Mouse (Mus musculus): ENCODE data around the gene Cdc42ep4.

Cdc42ep4 gene

DNA sequence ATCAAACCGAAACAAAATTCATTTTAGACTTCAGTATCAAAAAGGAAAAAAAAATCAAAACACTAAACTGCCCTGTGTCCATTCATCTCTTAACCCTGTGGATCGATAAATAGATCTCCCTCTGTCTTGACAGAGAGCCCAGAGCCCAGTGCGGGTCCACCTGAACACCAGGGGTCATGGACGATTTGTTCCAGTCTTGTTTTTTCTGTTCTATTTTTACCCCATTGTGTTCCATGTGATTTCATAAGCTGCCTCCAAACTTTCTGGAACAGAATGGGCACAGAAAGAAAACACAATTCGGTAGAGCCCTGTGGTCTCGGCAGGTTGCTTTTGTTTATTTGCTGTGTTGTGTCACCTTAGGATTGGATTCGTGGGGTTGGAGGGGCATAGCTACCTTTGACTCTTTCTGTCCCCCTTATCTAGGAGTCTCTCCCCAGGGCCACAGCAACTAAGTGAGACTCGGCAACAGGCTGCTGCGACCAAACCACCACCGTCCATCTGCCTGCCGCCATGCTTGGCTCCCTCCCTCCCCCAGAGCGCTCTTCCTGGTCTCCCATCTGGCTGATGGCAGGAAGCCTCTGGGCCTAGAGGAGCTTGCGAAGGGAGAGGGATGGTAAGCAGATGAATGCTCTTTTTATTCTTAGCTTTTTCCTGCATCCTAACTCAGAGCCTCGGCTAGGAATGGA is 29.1 kb downstream of the Cdc42ep4 start:
- no peak for DNase-seq (ENCODE audit: low spot score)

DNA sequence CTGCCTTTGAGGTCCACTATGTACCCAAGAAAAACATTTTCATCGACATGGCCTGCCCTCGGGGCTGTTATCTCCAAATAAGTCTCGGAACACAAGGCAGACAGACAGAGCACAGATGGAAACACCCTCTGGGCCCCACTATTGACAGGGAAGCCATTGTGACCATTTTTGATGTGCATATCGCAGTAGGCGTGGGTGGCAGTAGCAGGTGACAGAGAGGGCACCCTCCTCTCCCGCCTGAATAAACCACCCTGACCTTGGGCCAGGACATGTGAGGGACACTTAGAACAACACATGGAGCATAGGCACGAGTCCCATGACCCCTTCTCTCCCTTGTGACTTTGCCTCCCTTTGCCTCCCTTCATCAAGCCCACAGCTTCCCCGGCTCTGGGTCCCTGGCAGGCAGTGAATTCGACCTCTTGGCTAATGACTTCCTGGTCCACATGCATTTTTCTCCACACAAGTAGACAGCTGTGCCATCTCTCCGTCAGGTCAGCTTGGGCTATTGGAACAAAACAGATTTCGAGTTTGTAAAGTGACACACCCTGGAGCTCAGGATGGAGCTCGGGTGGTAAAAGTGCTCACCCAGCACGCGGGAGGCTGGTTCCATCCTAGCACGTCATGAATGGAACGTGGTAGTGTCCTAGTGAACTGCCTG is 33.8 kb downstream of the Cdc42ep4 start:
- DNase-seq (ENCODE audit: low spot score) = no peak

DNA sequence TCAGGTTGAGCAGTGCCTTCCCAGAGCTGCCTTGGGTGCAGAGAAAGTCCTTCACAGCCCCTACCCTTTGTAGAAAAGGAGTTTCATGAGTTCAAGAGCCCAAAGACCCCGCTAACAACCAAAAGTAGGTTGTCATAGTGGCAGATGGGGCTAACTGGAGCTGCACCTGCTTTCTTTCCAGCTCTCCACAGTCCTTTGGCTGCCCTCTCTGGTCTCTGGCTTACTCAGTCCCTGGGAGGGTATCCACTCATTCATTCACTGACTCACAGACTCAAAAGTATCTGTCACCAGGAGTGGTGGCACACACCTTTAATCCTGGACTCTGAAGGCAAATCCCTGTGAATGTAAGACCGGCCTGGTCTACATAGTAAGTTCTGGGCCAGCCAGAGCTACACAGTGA is 35.5 kb downstream of the Cdc42ep4 start:
- DNase-seq (ENCODE audit: low spot score) = no peak

DNA sequence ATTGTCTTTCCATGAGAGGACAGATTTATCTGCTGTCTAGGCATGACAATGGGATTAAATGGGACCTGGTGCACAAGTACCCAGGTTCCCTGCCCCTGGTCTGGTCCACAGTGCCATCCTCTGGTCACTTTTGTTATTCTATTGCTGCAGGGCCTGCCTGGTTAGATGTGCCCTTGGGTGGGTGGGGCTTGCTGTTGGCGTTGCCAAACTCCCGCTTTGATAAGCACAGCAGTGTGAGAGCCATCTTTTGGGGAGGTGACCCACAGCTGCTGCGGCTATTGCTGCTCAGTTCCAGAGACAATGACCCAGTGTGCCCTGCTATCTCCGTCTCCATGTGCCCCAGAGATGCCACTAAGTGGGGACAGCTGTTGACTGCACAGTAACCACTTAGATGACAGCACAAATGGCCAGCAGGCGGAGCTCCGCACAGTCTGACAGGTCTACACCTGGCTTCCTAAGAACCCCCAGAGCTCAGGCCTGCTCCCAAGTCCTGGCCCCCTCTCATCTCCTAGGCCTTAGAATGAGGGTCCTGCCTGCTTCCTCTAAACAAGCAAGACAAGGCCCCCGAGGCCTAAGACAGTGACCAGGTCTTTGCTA is 36.5 kb downstream of the Cdc42ep4 start:
- DNase-seq (ENCODE audit: low spot score) = no peak

DNA sequence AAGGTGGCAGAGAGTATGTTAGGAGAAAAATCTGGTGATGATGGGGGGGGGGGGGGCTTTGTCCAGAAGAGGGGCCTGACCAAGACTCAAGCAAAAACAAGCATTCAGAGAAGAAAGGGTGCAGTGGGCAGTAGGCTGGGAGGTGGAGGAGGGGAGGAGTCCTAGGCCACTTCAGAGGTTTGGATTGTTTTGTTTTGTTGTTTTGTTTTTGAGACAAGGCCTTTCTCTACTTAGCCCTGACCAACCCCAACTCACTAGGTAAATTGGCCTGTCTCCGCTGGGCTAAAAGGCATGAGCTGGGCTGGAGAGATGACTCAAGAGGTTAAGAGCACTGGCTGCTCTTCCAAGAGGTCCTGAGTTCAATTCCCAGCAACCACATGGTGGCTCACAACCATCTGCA is 40.6 kb downstream of the Cdc42ep4 start:
- no peak for DNase-seq (ENCODE audit: low spot score)

DNA sequence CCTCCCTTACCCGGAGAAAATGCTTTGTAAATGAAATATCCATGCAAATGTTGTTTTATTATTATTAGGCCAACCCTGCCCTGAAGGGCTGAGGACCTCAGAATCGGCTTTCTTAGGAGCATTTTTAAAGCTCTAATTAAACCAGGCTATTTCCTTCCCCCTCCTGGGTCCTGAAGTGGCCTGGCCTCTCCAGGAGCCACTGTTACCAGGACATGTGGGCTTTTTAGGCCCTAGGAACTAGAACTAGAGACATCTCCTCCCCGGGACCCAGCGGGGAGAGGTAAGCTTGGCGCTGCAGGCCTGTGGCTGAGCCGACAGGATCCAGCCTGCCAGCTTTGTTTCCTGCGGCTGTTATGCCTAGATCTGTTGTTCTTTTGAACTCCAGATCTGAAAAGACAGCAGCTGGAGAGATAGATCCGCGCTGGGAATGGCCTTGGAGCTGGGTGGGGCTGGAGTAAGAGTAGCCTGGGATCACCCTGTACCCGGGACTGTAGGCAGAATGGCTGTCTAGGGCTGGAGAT is 41.4 kb downstream of the Cdc42ep4 start:
- no peak for DNase-seq (ENCODE audit: low spot score)

DNA sequence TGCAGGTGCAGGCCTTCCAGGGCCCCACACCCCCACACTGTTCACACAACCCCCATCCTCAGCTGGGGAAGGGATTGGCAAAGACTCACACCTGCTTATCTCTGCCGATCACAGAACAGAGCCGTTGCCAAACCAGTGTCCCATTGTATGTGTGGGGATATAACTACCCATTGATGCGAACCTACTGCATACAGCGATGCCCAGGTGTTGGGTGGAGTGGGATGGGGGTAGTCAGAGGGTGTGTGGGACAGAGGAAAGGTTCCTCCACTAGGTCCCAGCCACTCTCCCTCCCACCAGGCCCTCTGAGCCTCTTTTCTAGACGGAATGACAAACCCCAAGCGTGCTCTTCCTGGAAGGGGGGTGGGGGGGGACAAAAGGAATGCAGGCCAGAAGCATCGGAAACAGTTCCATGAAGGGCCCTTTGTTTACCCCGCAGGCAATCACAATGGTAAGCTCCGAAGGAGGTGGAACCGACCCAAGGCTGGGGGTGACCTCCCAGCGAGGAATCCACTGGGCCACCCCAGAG is 41.9 kb downstream of the Cdc42ep4 start, which contains the start of gene Cpsf4l:
Cpsf4l (minus strand) TSS at position 287 of the 526 bp plus-strand sequence.
- no peak for DNase-seq (ENCODE audit: low spot score)

DNA sequence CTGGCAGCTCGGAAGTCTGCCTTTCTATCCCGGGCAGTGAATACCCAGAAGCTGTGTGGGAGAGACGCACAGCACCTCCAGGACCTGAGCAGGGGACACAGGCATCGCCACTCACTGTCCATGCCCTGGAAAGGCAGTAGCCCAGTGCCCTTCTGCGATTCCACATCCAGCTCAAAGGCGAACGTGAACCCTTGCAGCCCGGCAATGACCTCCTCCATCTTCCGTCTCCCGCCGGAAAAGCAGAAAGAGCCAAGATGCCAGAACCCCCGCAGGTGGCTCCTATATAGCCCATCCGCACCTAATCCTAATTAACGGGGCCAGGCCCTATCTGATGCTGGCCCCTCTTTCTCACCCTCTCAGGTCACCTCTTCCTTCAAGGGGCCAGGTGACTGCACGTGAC is 42.4 kb downstream of the Cdc42ep4 start:
- no peak for DNase-seq (ENCODE audit: low spot score)

DNA sequence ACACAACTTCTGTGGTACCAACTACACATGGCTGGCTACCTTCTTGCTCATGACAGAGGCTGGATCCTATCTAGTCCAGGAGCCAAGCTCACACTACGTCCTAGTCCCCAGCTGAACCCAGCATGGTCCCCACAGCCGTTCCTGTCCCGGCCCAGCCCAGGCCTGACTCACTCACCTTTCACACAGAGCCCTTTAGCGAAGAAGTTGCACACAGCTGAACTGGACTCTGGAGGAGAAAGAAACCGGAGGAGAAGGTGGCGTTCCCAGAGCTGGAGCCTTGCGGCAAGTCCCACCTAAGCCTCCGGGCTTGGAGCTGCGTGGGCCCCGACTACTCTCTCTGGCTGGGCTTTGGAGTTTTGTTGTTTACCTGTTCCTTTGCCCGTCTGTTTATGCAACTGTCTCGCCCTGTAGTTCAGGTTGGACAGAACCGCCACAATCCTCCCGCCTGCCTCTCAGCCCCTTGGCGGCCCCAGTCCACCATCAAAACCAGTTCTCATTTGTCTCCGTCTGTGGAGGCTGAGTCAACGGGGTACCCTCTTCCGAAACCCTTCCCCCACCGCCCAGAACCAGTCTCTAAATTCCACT is 43.0 kb downstream of the Cdc42ep4 start:
- DNase-seq (ENCODE audit: low spot score) = no peak

DNA sequence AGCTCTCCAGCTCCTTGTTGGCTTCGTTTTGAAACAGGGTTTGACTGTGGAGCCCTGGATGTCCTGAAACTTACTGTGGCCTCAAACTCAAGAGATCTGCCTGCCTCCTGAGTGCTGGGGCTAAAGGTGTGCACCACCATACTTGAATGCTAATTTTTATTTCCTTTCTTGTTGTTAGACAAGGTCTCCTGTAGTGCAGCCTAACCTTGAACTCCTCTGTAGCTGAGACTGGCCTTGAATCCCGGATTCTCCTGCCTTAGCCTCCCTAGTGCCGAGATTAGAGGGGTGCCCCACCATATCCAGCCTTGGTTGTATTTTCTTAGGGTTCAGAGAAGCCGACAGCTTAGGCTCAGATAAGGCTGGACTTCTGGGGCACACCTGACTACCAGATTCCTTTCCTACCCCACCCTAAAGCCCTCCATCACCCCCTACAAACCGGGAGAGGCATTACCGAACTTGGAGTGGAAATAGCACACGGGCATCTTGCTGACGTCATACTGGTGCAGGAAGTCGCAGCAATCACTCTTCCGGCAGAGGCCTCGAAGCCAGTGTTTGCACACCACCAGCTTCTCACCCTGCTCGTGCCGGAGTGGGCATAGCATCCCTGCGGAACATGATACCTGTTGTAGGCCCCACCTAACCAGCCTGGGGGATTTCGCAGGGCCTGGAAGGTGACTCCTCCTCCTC is 45.6 kb downstream of the Cdc42ep4 start:
- DNase-seq (ENCODE audit: low spot score) = no peak

DNA sequence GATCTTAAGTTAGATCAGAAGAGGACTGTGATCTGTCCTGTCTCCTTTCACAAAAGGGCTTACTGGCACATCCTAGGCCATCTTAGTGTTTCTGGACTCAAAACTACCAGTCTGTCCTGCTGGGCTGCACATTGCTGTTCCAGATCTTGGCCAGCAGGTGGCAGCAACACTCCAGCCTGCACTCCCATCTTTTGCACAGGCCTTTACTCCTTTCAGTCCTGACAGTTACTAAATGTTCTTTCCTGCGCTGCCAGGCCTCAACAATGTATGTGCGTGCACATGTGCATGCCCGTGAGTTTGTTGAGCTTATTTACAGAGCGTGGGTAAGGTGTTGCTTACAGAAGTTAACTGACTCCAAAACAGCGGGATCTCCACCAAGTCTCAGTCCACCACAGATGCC is 47.9 kb downstream of the Cdc42ep4 start:
- peak; percentile 62 for DNase-seq (ENCODE audit: low spot score)

DNA sequence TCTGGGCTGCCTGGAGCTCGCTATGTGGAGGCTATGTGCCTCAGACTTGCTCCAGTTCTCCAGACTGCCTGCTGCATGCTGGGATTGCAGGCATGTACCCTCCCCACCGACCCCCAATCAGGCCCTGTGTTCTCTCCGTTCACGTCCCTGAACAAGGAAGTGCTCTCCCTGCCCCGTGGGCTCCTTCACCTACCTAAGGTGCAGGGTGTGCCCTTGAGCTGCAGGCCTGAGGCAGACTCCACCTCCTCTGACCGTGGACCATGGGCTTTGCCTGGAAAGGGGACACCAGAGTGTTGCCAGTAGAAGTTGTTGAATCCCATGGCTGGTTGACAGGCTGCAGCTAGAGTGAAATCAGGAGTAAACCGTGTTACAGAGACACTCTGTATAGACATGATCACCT is 52.0 kb downstream of the Cdc42ep4 start:
- DNase-seq (ENCODE audit: low spot score) = no peak

DNA sequence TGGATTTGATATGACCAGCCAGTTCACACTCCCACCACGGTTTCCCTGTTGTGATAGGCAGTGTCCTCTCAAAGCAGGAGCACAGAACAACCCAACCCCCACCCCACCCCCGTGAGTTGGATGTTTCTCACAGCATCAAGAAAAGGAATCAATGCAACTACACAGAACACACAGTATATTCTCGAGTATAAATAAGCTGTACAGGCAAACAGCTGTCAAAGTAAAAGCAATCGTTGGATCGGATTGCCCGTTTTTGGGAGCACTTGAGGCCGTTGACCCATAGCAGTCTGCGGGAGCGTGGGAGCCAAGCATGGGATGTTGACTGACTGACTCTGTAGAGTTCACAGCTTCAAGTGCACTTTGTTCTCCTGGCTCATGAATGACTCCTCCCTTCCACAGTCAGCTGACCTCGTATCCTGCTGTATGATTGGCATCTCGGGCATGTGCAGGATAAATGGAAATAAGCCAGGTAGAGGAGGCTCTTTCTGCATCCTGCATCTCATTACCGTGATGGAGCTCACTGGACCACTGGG is 53.6 kb downstream of the Cdc42ep4 start:
- DNase-seq (ENCODE audit: low spot score) = no peak

DNA sequence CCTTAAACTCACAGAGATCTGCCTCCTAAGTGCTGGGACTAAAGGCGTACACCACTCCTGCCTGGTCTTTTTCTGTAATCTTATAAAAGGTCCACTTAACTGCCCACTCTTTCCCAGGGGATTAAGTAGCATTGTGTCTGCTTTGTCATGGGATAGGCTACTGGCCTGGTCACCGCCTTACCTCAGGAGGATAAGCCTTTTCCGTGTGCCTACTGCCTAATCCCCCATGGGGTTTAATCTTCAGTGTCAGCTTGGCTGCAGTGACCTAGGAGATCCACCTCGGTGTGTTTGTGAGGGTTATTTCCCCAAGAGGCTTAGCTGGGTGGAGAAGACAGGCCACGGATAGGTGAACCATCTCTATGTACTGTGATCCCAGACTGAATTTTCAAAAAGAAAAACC is 54.1 kb downstream of the Cdc42ep4 start:
- no peak for DNase-seq (ENCODE audit: low spot score)

DNA sequence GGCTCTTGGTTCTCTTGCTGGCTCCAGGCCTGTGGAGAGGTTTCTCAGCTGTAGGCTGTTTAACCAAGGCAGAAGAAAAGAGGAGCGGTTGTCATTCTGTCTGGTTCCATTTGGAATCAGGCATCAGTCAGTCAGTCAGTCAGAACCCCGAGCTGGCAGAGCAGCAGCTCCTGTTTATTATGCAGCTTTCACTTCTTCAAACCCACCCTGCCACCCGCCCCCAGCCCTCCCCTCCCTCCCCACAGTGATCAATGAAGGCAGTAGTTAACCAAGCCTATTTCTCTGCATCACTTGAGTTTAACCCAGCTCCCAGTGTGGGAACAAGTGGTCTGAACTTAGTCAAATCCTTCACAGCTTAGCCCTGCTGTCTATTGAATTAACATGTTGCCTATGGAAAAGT is 59.8 kb downstream of the Cdc42ep4 start:
- no peak for DNase-seq (ENCODE audit: low spot score)

DNA sequence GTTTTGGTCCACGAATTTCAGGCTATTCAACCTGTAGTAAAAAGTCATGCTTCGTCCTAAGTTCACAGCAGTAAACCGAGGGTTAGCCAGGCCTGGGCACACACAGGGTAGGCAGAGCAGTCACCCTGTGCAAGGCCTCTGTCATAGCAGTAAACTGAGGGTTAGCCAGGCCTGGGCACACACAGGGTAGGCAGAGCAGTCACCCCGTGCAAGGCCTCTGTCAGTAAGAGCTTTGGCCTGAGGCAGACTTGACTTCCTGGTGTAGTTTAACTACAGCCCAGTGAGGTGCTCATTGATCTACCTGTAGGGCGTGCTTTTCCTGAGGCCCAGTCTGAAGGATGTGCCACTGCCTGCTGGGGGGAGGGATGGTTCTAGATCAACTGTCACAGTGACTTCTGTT is 60.4 kb downstream of the Cdc42ep4 start:
- DNase-seq (ENCODE audit: low spot score) = no peak

DNA sequence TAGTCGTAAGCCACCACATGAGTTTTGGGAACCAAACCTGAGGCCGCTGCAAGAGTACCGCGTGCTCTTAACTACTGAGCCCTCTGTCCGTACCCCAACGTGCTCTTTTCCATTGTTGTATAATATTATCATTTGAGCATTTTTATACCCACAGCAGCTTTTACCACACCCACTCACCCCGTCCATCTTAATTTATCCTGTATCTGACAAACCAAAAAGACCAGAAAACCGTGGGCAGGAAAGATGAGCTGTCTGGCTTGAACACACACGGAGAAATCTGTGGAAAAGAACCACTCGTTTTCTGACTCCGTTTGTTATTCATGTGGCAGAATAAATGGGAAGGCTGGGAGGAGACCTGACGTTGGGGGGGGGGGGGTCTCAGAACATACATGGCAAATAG is 61.2 kb downstream of the Cdc42ep4 start:
- DNase-seq (ENCODE audit: low spot score) = no peak

DNA sequence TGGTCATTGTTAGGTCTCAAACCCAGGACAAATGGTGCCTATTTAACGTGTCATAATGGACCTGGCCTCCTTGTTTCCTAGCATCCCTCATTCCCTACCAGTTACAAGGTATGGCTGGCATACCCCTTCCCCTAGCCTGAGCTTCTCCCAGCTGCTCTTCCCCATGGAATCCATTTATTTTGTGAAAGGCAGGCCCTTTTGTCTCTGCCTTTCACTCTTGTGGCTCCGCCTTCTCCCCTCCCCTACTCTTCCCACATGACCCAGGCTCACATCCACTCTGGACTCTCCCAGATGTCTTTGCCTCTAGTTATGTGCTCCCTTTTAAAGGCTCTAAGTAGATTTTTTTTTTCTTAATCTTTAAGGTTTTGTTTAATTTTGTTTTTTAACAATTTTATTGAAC is 64.7 kb downstream of the Cdc42ep4 start:
- no peak for DNase-seq (ENCODE audit: low spot score)

DNA sequence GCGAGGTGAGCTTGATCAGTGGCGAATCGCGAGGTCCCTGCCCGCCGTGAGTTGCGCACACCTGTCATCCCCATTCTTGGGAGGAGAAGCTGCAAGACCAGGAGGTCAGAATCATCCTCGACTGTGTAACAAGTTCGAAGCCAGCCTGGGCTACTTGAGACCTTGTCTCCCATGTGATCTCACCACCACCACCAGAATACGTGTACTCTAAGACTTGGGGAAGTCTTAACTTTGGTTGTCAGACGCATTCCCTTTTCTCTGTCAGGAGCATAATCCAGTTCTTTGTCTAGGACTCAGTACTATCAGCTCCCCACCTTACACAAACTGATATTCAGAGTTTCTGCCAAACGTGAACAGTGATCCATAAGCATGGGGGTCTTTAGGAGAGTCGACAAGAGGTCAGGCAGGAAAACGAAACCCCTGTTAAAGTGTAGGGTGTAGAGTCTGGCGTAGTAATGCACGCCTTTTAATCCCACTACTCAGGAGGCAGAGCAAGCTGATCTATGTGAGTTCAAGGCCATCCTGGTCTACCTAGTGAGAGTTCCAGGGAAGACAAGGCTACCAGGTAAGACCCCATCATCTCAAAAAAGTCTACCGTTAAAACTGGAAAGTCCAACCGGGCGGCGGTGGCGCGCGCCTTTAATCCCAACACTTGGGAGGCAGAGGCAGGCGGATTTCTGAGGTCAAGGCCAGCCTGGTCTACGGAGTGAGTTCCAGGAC is 66.8 kb downstream of the Cdc42ep4 start:
- no peak for DNase-seq (ENCODE audit: low spot score)

DNA sequence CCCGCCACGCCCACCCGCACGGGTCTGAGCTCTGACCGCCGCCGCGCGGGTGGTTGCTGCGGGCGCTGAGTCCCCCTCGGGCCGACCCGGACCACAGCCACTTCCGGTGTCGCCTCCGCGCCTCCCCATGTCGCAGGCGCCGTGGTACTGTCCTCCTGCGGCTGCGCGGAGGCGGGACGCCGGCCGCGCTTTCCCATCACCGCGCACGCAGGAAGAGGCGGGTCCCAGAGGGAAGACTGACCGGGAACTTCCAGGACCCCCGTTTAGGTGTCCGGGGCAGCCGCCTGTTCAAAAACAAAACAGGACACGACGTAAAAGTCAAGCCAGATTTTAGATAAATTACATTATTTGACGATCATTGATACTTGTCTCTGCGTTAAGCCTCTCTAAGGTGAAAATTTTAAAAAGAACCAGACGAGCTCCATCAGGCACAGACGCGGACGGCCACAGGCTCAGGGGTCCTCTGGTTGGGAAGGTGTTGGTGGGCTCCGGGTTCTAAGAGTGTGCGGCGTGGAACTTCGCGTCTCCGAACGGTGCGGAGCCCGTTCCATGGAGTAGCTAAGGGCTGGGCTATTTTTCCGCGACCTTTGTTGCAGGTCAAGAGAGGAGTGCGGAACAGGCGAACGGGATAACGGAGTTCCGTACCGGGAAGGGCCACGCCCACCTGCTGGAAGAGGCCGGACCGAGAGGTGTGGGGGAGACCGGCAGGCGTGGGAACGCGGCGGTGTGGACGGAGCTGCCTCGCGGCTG is 67.5 kb downstream of the Cdc42ep4 start, which contains the start of the genes Fam104a and D11Wsu47e:
Fam104a (minus strand) TSS at position 199 of the 750 bp plus-strand sequence.
D11Wsu47e (plus strand) TSS at position 456 of the 750 bp plus-strand sequence.
- DNase-seq (ENCODE audit: low spot score) = peak; percentile 90
